Mouse (Mus musculus): ENCODE data around the gene Ggta1.

DNA sequence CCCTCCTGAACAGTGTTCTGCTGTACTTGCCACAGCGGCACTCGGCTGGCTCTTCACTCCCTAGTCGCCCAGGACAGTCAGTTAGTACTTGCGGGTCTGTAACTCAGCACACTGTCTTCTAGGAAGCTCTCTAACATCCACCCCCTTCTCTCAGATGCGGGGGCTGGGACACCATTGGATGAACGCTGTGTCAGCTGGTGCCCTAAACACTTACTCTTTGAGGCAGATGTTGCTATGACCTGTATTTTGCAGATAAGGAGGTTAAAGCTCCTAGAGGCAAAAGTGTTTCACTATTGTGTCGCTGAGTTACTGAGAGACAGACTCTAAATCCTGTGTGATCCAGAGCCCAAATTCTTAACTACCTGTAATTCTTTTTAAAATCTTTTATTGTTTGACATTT is 36.4 kb upstream of the Ggta1 start:
- TF ChIP-seq CTCF (IDR thresholded peaks at IDR 0.05) (no peak), POLR2A (IDR thresholded peaks at IDR 0.05; ENCODE audit: insufficient read depth, low read depth, low read length) (no peak)
